In the genomic region with DNA sequence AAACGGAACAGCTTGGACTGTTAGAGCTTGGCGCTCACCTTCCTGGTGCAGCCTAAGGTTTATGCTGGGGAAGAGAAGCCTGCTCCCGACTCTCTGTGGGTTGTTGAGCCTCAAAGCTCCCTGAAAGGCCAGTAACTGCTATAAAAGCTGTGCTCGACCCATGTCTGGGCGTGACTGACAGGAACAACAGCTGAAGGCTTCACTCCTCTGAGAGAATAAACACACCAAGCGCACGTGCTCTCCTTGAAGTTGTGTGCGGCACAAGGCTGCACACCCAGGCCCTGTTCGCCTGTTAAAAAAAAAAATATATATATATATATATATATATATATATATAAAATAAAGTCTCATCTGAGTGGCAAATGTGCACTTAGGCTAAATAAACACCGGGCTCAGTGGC, we compare ENCODE assay signal across 22 mouse cellular contexts.
A peak's percentile ranks its signal among the peaks of the same experiment; 100 is the strongest.
DNase-seq lines count a peak whose midpoint lies in the region; ATAC-seq and TF ChIP-seq lines count a peak whose summit lies in the region.
"Had no signal": no experiment of that assay in that cellular context is flagged by ENCODE, and none has a peak within 500 bp of the region (broad histone marks: within the 10 kb centered on the region; RNA-seq: fewer than 3 reads in every experiment).

No protein-coding gene starts in this region.

- no peaks in the 10 kb centered on the region for H3K9me3 ChIP-seq in limb, embryonic 14.5 days (ENCODE audit: control insufficient read depth, low read length)
- no peaks in the 10 kb centered on the region for H3K9me3 ChIP-seq in limb, embryonic 10.5 days (replicated peaks)
- H3K9me3 ChIP-seq: G1E had no signal

- H3K4me3 ChIP-seq in layer of hippocampus, adult 2 months: no peak overlapping the region
- no peak overlapping the region for H3K4me3 ChIP-seq in limb, embryonic 14.5 days (replicated peaks; ENCODE audit: low read length)
- no peak overlapping the region for H3K4me3 ChIP-seq in limb, embryonic 10.5 days
- H3K4me3 ChIP-seq in myocyte: no peak overlapping the region

- no peak overlapping the region for H3K4me2 ChIP-seq in limb, embryonic 14.5 days (replicated peaks; ENCODE audit: low read depth, low read length, severe bottlenecking)
- no peak overlapping the region for H3K4me2 ChIP-seq in myocyte (ENCODE audit: low read depth)

- no peak for TF ChIP-seq POLR2A in limb, embryonic 14.5 days (IDR thresholded peaks at IDR 0.05; ENCODE audit: borderline replicate concordance, extremely low read depth, insufficient read depth, insufficient read length)
- no peak for TF ChIP-seq POLR2A in myocyte (IDR thresholded peaks at IDR 0.05; ENCODE audit: insufficient read length, low read depth)

- no peaks in the 10 kb centered on the region for H3K4me1 ChIP-seq in limb, embryonic 14.5 days (ENCODE audit: control insufficient read depth, insufficient read depth, low read length)
- peaks cover 15% of the 10 kb centered on the region for H3K4me1 ChIP-seq in limb, embryonic 10.5 days

- intact Hi-C loops in heart, postnatal 14 days (cut with DNase I): loop anchor here (2.0 to 5.0 kb wide), 2 partner anchors 140 to 177 kb away; no protein-coding TSS in a partner anchor

- no peak overlapping the region for H3ac ChIP-seq in myocyte (ENCODE audit: control insufficient read depth, insufficient read length)

- DNase-seq in cerebellum, adult 11-12 months: peak; percentile 2
- no peak for DNase-seq in cerebellum, adult 11 months
- no peak for DNase-seq in layer of hippocampus, adult 2 months (ENCODE audit: low spot score in 2 of 2)
- no peak for DNase-seq in layer of hippocampus, postnatal 10 days (ENCODE audit: low spot score in 2 of 2)
- no peak for DNase-seq in limb, embryonic 14.5 days (ENCODE audit: low spot score)
- DNase-seq in limb, embryonic 10.5 days (ENCODE audit: low spot score): no peak
- DNase-seq in heart, postnatal 14 days: no peak
- DNase-seq: adrenal gland, adult 2 months; adrenal gland, adult 8-10 months; adrenal gland, postnatal 10 days; adrenal gland, postnatal 14 days; adrenal gland, postnatal 25 days; adrenal gland, postnatal 36 days; B cell, adult 2 months; cerebellum, adult 18-20 months; cerebellum, adult 2 months had no signal

- H3K27me3 ChIP-seq in limb, embryonic 14.5 days (ENCODE audit: control insufficient read depth, insufficient read depth, low read length): no peaks in the 10 kb centered on the region
- H3K27me3 ChIP-seq in limb, embryonic 10.5 days (ENCODE audit: low read depth, poor library complexity, severe bottlenecking): peaks cover 4% of the 10 kb centered on the region; the same call in 1 of the 2 replicates
- no peaks in the 10 kb centered on the region for H3K27me3 ChIP-seq in myocyte (ENCODE audit: control insufficient read depth, insufficient read depth, insufficient read length)
- H3K27me3 ChIP-seq: CH12.LX, Patski had no signal

- peak; percentile 35; the same call in 1 of the 2 replicates for ATAC-seq in limb, embryonic 14.5 days (ENCODE audit: low FRiP score, low read depth)
- ATAC-seq: activated CD4-positive, CD25-positive, alpha-beta regulatory T cell, adult 4 months; CD4-positive, CD25-positive, alpha-beta regulatory T cell, adult 4 months; Patski had no signal

- H3K79me2 ChIP-seq in myocyte (ENCODE audit: control insufficient read depth, insufficient read depth): no peaks in the 10 kb centered on the region

- peaks cover 31% of the 10 kb centered on the region for H3K36me3 ChIP-seq in limb, embryonic 14.5 days (ENCODE audit: control insufficient read depth, insufficient read depth, low read length)
- peaks cover 72% of the 10 kb centered on the region for H3K36me3 ChIP-seq in limb, embryonic 10.5 days
- H3K36me3 ChIP-seq in myocyte (ENCODE audit: control insufficient read depth, insufficient read depth): peaks cover 8% of the 10 kb centered on the region
- H3K36me3 ChIP-seq: G1E had no signal

- WGBS in limb, embryonic 14.5 days: 72% methylated on average over 10 of the region's 10 CpGs
- 81% methylated on average over 10 of the region's 10 CpGs for WGBS in limb, embryonic 10.5 days

- H3K9ac ChIP-seq in limb, embryonic 14.5 days (ENCODE audit: low read depth, low read length, severe bottlenecking): no peak overlapping the region

- no peak for TF ChIP-seq CTCF in layer of hippocampus, adult 2 months (conservative IDR thresholded peaks at IDR 0.05)

- H3K27ac ChIP-seq in layer of hippocampus, adult 2 months: peak overlapping the region; percentile 89; the same call in 1 of the 2 replicates
- no peak overlapping the region for H3K27ac ChIP-seq in limb, embryonic 14.5 days (replicated peaks; ENCODE audit: low read depth, low read length)
- H3K27ac ChIP-seq in limb, embryonic 10.5 days: no peak overlapping the region

TF ChIP-seq in myocyte, 11 proteins besides CTCF, POLR2A, EP300 and RAD21:
- TF ChIP-seq MYOD1 (IDR thresholded peaks at IDR 0.05; ENCODE audit: control insufficient read depth in 1 of 3, insufficient read length in 2 of 3, low read depth in 2 of 3) (peak in 2 of 3 experiments; percentile 67 to 68), REST (IDR thresholded peaks at IDR 0.05; ENCODE audit: insufficient read depth, insufficient read length) (no peak)
